Mouse (Mus musculus): ENCODE measurements around the gene Wfdc15a. TPM values are rescaled to one million over a fixed set of nuclear protein-coding genes. Genes with fewer than 3 reads are reported as not detected.

Wfdc15a gene
- polyA plus RNA-seq, 1 experiment = not detected

DNA sequence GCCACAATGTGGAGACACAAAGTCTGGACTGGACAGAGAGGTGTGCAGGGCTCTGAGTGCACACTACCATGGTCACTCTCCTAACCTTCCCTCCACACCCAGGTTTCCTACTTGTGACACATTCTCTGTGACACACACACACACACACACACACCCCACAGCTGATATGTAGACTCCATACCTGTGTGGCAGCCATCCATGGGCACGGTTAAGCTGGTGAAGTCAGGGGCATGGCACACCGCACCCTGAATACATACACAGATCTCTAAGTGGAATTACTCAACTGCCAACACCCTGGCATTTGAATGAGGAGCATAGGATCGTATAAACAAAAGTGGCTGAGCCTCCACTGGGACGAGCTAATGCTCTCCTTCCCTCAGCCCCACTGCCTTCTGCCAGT lies 19.2 kb downstream of the Wfdc15a start:
- no peak for DNase-seq (ENCODE audit: low read depth, low spot score)
- 44% methylated on average over 4 of the region's 4 CpGs for WGBS

- WGBS = 40% methylated on average over 3 of the region's 3 CpGs
- DNase-seq (ENCODE audit: low read depth, low spot score) = no peak
These were observed 19.8 kb downstream of the Wfdc15a start for GRCm38 (mm10) chr2:164180124-164180523.

DNA sequence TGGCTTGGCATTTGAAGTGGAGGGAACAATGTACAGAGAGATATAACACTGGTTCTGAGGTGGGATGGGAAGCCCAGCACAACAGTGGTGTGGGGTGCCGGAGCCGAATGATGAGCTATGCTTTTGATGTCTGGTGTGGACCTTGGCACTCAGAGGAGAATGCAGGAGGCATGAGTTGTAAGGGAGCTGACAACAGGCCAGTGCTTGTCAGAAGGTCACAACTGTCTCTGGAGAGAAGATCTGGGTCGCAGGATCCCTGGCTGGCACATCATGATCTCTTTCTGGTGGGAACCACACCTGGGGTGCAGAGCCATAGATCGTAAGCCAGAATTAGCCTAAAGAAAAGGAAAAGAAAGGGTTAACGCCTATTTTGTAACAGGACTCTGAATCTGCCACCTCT lies 22.1 kb downstream of the Wfdc15a start:
- no peak for DNase-seq (ENCODE audit: low read depth, low spot score)
- 85% methylated on average over 5 of the region's 5 CpGs for WGBS

DNA sequence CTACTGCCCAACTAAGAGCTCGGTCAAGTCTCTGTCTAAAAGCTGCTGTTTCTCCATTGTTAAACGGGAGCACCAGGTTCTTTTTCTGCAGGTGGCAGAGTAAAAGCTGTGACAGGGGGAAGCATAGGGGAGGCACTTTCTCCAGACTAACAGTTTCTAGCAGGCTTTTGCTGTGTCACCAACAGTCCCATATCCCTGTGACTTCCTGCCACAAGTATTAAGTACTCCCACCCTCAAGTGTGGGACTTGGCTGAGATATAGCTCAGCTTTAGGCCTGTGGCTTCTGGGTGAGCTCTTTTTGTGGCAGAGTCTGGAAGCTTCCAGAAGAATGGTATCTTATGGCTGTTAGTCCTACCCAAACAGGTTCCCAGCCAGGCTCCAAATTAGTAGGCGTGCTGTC lies 24.1 kb downstream of the Wfdc15a start:
- 63% methylated on average over 3 of the region's 3 CpGs for WGBS
- DNase-seq (ENCODE audit: low read depth, low spot score) = no peak

GRCm38 (mm10) chr2:164174649-164175395 lies 25.1 kb downstream of the Wfdc15a start:
- 70% methylated on average over 8 of the region's 8 CpGs for whole genome bisulfite sequencing

DNA sequence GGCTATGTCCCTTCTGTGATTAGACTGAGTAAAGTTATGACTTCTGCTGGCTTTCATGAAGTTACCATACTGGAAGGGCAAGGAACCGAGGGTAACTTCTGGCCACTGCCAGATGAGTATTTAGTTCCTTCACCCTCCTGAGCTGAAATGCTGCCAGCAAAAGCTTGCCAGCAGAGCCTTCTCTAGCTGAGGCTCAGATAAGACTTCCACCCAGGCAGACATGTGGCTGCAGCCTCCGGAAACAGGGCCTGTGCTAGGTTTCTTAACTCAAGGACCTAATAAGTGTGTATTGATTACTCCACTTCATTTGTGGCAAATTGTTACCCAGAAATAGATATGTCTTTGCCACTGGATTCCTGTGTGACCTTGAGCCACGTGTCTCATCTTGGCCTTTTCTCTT lies 26.5 kb downstream of the Wfdc15a start:
- WGBS = 55% methylated on average over 3 of the region's 3 CpGs
- DNase-seq (ENCODE audit: low read depth, low spot score) = no peak

More at GRCm38 (mm10) chr2:164174649-164175395, 25.1 kb downstream of the Wfdc15a start:
- DNase-seq (ENCODE audit: low read depth, low spot score) = no peak

DNA sequence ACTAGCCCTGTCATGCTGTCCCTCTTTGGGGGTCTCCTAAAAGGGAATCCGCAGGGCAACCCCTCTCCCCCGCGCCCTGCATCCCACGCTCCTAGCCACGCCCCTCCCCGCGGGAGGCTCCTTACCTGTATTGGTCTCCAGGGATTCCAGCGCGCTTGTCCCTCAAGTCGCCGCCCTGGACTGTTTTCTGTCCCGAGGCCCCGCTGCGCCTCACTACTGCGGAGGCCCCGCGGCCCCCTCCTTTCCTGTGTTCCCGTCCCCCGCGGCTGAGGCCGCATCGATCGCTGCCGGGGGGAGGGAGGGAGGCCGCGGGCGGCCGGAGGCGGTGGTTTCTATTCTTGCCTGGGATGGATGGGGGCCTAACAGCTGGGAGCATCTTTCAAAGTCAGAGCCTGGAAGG lies 29.0 kb downstream of the Wfdc15a start, which contains the start of gene Kcns1:
Kcns1 (minus strand) TSS at position 212 of the 400 bp plus-strand sequence.
- DNase-seq (ENCODE audit: low read depth, low spot score) = no peak
- 2% methylated on average over 29 of the region's 29 CpGs for WGBS

- 10% methylated on average over 11 of the region's 11 CpGs for WGBS
- no peak for DNase-seq (ENCODE audit: low read depth, low spot score)
These were observed 29.6 kb downstream of the Wfdc15a start for GRCm38 (mm10) chr2:164170326-164170725.

DNA sequence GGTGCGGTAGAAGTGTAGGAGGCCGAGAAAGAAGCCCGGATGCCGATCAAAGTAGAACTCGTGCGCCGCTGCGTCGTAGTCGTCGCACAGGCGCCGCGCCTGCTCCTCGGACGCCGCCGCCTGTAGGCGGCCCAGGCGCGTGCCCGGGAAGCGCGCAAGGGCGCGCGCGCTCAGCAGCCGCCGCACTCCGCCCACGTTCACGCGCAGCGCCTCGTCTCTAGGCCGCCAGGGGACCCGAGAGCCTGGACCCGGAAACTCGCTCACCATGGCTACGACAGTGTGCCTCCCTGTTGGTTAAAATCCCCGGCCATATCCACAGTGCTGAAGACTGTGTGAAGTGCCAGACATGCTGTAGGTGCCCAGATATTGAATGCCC lies 31.4 kb downstream of the Wfdc15a start:
- WGBS = 17% methylated on average over 42 of the region's 42 CpGs
- DNase-seq (ENCODE audit: low read depth, low spot score) = no peak

DNA sequence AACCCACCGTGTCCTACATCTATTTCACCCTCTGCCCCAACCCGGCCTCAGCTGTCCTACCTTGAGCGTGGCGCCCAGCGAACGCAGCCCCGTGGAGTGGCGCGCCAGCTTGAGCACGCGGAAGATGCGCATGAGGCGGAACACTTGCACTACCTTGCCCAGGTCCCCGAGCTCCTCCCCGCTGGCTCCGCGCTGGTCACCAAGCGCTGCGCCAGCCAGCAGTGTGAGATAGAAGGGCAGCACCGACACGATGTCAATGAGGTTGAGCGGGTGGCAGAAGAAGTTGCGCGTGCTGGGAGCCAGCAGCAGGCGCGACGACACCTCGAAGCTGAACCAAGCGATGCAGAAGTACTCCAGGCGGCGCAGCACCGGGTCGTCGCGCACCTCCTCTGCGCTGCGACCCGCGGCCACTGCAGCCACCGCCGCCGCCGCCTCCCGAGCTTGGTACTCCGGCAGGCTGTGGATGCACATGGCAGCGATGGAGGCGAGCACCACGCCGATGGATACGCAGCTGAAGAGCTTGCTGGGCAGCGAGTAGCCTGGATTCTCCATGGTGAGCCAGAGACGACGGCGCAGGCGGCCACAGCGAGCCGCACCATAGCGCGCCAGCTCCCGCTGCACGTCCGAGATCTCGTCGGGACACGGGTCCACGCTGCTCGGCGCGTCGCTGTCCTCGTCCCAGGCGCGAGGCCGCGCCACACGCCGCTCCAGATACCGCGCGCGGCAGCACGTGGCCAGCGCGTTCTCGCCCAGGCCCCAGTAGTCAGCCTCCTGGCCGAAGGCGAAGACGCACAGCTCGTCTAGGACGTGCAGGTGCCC lies 32.0 kb downstream of the Wfdc15a start:
- 21% methylated on average over 90 of the region's 90 CpGs for WGBS
- no peak for DNase-seq (ENCODE audit: low read depth, low spot score)

GRCm38 (mm10) chr2:164164941-164165340 lies 35.0 kb downstream of the Wfdc15a start:
- DNase-seq (ENCODE audit: low read depth, low spot score) = no peak
- 76% methylated on average over 5 of the region's 5 CpGs for WGBS

DNA sequence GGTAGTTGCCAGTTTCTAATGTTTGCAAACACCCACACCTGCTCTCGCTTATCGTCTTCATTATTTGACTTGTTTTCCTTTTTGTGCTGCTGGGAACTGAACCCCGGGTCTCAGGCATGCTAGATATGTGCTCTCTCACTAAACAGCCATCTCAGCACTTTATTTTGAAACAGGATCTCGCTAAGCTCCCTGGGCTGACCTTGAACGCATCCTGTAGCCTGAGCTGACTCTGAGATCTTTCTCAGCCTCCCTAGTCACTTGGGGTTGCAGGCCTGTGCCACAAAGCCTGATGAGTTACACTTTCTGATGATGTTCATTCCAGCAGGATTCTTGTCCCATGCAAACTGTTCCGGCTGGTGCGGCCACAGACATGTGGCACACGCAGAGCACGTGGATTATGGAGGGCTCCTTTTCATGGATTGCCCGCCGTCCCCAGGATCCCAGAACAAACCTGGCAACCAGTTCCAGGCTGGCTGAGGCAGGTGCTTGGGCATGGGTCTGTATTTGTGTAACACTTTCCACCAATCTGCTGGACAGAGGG lies 38.3 kb downstream of the Wfdc15a start:
- 70% methylated on average over 11 of the region's 11 CpGs for WGBS
- no peak for DNase-seq (ENCODE audit: low read depth, low spot score)

DNA sequence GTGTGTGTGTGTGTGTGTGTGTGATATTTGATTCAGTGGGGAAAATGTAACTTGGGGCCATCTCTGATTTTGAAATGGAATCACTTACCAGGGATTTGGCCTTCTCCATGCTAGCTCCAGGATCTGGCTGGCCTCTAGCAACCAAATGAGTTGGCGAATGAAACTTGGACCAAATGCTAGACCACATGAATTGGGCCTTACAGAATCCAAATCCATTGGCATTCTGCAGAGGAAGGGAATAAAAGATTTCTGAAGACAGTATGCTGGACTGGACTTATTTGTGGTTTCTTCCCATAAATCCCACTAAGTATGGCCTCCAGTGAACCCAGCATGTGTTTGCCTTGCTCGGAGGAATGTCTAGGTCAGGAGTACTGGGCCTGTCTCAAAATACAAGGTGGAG lies 41.1 kb downstream of the Wfdc15a start:
- 72% methylated on average over 2 of the region's 2 CpGs for WGBS
- DNase-seq (ENCODE audit: low read depth, low spot score) = no peak

DNA sequence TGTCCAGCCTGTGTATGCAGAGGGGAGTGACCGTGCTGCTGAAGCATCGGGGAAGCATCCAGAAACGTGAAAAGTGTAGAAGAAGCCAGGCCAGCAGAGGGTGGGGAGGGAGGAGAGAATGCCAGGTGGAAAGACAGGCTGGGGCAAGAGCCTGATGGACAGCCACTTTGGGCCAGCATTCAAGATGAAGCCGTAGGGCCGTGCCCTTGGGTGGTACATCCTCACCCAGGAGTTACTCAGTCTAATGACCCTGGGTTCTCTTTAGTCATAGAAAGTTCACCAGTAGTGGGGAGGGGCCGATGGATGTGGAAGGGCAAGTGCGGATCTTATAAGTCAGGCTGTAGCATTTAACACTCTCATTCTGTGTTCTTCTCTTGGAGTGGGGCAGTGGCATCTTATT lies 43.8 kb downstream of the Wfdc15a start:
- 85% methylated on average over 7 of the region's 7 CpGs for WGBS
- DNase-seq (ENCODE audit: low read depth, low spot score) = no peak

DNA sequence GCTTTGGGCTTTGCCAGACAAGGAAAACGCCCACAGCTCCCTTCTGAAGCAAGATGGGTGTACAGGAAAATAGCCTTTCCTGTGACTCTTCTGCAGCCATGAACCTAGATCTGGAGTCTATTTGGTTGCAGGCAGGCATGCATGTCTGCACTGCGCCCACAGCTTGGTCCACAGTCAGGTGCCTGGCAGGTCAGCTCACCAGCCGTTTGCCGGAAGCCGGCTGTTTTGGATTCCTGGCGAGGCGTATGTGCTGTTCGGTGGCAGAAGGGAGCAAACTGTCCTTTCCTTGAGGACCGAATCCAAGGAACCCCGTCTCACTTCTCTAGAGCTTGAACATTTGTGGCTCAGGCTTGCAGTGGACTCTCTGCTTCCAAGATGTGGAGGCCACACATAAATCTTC lies 45.9 kb downstream of the Wfdc15a start:
- DNase-seq (ENCODE audit: low read depth, low spot score) = no peak
- 90% methylated on average over 10 of the region's 10 CpGs for WGBS

GRCm38 (mm10) chr2:164152341-164152740 lies 47.6 kb downstream of the Wfdc15a start:
- WGBS = 94% methylated on average over 11 of the region's 11 CpGs

DNA sequence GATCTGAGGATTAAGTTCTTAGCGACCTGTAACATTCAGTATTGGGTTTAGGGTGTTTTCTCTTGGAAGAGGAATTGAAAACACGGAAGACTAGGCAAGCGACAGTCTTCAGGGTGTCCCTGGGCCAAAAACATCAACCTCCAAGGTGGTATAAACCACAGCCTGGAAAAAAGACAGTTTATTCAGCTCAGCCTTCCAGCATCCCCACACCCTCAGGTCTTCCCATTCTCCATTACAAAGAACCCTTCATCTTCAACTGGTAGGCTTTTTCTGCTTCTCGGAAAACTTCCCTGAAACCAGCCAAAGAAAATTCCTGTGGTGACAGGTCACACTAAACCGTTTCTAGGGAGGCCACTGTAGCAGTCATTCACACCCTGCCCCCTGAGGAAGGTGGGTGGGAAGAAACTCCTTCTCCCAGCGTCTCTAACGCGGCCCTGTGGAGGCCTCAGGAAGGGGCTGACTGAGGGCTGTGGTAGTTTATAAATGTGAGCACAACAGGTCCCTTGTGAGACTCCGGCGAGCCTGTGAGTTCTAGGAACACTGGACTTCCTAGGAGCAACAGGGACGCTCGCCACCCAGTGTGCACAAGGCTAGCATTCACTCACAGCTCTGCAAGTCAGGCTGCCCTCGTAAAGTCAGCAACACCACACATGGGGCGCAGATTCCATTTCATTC lies 49.7 kb downstream of the Wfdc15a start:
- 68% methylated on average over 14 of the region's 14 CpGs for WGBS

More at GRCm38 (mm10) chr2:164152341-164152740, 47.6 kb downstream of the Wfdc15a start:
- DNase-seq (ENCODE audit: low read depth, low spot score) = no peak

More for the DNA sequence above, 49.7 kb downstream of the Wfdc15a start:
- no peak for DNase-seq (ENCODE audit: low read depth, low spot score)
